Mouse (Mus musculus): ENCODE measurements around the gene Eno1.

Gene Eno1

DNA sequence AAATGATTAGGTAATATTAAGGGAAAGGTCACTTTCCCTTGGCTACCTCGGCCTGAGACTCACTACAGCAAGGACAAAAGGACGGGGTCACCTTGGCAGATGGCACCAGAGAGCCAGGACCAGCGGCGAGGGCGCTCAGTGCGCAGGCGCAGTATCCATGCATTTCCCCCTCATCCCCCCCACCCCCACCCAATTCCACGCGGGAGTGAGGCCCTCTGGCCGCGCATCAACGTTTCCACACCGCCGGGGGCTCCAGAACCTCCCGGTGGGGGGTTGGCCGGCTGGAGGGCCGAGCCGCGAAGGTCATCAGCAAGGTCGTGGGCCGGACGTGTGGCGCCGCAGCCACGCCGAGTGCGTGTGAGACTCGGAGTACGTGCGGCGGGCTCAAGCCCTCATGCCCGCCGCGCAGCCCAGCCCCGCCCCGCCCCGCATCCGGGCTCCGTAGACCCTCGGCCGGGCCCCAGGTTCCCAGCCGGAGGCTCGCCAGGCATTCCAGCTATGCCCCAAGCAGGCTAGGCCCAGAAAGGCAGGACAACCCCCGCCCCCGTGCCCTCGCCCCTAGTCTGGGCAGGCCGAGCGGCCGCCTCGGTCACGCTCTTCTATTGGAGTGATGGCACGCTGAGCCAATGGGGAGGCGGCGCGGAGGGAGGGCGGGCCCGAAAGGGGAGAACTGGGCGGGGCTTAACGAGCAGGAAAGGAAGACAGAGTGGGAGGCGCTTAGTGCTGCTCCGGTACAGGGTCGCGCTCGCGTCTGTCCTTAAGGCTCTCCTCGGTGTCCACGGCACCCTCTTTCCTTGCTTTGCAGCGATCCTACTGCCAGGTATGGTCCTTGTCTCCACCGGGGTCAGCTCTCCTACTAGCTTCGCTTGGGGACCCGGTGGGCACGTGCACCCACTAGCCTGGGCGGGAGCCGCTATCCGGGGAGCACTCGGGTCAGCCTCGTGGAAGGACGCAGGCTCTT lies at the start of gene Eno1:
Eno1 (plus strand) TSS at position 201 of the 961 bp plus-strand sequence.
- DNase-seq, result peak; percentile 95

DNA sequence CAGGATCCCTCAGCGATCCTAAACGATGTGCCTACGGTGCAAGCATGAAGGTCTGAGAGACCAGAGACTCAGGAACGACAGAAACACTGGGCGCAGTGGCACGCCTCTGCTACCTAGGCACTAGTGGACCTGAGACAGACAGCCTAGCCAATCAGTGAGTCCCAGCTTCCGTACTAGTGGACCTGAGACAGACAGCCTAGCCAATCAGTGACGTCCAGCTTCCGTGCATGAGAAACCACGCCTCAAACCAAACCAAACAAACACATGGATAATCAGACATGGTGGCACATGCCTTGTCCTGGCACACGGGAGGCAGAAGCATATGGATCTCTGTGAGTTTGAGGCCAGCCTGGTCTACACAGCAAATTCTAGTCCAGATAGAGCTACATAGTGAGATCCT lies 48.3 kb upstream of the Eno1 start:
- no peak for DNase-seq

DNA sequence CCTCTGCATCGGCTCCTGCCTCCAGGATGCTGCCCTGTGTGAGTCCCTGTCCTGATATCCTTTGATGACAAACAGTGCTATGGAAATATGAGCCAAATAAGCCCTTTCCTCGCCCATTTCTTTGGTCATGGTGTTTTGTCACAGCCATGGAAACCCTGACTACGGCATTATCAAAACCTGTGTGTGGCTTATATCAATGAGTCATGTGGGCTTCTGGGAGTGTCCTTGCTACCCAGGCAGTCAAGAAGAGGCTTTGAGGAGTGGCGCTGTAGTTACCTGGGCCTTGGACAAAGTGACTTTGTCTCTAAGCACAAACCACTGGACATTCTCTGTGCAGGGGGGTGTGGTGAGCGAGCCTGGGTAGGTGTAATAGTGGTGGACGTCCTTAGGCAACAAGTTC lies 44.3 kb upstream of the Eno1 start:
- DNase-seq, result no peak

DNA sequence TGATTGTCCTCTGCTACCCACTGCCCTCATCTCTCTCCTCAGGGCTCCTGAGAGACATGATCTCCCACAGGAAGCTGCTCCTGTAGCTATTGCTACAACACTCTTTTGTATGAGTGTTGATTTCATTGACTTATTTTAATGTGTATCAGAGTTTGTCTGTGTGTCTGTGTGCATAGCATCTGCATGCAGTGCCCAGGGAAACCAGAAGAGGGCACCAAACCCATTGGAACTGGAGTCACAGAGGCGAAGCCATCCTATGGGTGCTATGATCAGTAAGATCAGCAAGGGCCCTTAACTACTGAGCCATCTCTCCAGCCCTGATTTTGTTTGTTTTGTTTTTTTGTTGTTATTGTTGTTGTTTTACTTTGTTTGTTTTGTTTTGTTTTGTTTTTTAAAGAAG lies 42.6 kb upstream of the Eno1 start:
- no peak for DNase-seq

DNA sequence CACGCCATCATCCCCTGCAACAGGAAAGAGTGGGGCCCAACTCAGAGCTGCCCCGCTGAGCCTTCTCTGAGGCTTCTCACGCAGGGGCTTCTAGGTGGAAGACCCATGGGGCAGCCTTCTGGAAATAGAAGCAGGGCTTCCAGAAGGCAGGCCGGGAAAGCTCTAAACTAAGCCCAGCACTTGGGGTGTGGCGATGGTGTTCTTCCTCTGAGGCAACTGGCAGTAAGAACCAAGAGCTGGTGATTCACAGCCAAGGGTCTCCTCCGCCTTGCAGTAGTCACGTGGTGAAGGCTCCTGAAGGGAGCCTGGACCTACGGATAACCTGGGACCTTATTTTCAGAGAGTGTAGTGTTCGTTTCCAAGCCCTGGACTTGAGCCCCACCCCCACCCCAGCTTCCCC lies 38.3 kb upstream of the Eno1 start:
- no peak for DNase-seq

DNA sequence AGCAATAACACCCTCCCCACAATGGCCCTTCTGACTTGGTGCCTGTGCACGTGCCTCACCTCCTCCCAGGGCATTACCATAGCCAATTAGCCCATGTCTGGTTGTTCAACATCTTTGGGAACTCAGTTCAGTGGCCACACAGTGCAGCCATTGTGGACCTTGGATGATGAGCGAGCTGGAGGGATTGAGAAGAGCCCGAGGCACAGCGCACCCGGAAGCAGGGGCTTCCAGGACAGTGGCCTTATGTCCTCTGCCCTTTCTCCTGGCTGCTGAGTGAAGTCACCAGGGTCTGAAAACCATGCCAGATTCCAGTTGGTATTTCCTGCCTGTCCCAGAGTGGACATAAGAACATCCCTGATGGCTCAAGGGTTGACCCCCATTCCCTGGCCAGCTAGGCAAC lies 35.3 kb upstream of the Eno1 start, which contains the start of gene Car6:
Car6 (minus strand) TSS at position 101 of the 400 bp plus-strand sequence.
- DNase-seq, result no peak

DNA sequence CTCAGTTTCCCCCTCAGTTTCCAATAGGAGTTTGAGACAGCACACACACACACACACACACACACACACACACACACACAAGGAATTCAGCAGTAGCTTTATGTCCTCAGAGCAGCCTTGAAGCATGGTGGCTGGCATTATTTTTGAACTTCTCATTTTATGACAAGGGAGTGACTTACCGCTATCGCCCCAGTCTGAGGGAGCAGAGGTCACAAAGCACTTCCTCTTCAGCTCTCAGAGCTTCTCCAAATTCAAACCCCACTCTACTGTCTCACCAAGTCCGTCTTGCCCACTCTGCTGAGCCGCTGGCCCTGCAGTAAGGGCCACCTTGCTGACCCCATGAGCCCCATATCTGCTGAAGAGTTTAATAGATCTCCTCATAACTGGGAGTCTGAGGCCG lies 33.8 kb upstream of the Eno1 start:
- DNase-seq, result no peak

DNA sequence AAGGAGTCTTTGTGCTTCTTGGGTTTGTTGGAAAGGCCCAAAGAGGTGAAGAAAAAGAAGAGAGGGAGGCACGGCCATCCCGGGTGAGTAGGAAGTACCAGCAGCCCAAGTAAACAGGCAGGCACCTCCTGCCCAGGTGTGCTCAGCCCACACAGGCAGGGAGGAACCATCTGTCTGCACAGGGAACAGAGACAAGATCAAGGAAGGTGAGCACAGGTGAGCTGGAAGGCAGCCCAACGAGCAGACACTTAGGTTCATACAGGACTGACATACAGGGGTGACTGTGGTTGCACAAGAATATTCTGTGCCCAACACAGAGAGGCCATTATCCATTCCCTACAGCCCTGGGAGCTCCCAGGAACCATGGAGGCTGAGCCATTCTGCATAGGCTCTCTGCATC lies 31.6 kb upstream of the Eno1 start:
- DNase-seq, result no peak

DNA sequence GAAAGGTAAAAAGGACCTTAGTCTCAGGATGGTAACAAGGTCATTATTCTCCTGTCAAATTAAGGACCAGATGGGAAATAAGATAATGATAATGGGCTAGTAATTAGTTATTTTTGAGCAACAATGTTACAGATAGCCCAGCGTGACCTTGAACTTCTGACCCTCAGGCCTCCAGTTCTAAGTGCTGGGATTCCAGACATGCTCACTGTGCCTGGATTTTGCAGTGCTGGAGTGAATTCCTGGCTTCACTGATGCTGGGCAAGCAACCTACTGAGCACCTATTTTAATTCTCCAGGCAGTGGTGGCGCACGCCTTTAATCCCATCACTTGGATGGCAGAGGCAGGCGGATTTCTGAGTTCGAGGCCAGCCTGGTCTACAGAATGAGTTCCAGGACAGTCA lies 26.8 kb upstream of the Eno1 start:
- DNase-seq, result no peak

DNA sequence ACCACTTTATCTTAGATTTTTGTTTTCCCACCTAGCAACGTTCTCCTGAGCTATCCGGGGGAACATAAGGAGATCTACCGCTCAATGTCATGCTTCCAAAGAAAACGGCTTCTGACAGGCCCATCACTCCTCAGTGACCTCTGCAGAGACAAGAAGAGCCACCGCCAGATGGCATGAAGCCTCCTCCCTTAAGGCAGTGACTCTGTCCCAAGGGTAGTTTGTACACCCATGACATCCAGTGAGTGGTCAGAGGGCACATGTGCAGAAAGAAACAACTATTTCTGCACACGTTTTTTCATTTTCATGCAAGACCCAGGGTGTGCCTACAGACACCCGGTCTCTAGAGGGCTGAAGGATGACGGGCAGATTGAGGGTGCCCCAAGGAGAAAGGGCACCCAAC lies 26.2 kb upstream of the Eno1 start:
- DNase-seq, result no peak

DNA sequence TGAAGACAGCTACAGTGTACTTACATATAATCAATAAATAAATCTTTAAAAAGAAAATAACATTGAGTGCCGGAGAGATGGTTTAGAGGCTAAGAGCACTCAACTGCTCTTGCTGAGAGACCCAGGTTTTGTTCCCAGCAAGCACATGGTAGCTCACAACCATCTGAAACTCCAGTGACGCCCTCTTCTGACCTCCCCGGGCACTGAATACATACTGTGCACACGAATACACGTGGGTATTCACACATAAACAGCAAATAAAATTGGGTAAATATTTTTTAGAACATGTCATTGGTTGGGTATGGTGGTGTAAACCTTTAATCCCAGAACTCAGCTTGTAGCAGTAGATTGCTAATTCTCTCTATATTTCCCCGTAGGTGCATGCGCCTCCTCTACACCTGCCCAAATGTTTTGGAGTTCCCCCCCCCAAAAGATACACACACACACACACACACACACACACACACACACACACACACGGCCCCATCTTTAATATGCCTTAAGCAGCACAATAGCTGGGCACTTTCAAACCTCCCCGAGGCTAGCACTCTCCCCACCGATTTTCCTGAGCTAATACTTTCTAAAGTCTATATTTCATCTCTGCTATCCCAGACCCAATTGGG lies 24.5 kb upstream of the Eno1 start:
- DNase-seq, result no peak

DNA sequence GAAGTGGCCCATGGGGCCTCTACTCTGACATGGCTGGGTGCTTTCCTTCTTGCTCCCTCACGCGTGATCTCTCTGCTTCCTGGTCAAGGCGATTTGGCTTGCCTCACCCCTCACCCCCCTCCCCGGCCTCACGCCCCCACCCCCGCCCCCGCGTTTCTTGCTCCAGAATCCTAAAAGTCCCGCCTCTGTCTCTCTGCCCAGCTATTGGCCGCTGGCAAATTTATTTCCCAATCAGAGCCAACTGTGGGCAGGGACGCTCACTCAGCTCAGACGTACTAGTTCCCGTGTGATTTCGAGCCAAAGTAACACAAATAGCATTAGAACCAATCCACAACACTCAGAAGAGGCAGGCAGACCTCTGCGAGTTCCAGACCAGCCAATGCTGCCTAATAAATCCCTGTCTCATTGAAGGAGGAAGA lies 24.0 kb upstream of the Eno1 start:
- peak; percentile 62 for DNase-seq

DNA sequence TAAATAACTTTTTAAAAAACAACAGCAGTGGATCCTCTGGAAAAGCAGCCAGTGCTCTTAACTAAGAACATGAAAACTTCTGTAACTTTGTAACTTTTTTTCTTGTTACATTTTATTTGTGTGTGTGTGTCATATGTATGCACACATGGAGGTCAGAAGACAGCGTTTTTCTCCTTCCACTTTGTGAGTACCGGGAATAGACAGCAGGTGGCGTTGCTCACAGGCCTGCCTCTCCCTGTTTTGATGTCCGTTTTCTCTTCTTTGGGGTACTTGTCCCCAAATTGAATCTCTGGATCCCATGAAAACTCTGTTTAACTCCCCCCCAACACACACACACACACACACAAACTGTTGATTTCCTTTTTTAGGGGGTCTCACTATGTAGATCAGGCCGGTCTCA lies 22.6 kb upstream of the Eno1 start:
- no peak for DNase-seq

DNA sequence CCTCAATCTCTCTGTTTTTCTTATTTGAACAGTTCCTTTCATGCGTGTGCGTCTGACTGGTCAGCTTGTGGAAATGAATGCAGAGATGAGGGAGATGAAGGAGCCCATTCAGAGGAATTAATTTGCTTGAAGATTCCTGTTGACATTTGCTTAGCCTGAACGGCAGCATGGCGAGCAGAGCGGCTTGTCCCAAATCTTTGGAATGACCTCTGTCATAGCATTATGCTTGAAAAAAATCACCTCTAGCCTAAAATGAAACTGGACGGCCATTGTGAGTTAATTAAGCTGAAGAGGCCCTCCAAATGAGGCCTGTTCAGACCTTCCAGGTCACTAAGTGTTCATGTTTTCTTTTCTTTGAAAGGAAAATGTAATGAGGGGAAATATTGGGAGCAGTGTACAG lies 20.1 kb upstream of the Eno1 start:
- no peak for DNase-seq

DNA sequence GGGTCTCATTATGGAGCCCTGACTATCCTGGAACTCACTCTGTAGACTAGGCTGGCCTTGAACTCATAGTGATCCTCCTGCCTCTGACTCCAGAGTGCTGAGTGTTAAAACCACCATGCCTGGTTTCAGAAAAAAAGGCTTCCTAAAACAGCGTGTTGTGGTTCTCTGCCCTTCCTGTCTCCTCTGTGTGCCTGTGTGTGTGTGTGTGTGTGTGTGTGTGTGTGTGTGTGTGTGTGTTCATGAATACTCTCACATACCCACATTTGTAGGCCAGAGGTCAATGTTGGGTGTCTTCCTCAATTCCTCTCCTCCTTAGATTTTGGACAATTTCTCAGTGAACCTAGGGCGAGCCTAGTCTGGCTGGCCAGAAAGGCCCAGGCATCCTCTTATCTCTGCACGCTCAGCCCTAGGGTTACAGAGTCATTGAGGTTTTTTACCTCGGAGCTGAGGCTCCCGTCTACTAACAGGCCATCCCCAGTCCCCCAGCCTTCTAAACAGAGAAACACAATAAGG lies 19.4 kb upstream of the Eno1 start:
- no peak for DNase-seq

DNA sequence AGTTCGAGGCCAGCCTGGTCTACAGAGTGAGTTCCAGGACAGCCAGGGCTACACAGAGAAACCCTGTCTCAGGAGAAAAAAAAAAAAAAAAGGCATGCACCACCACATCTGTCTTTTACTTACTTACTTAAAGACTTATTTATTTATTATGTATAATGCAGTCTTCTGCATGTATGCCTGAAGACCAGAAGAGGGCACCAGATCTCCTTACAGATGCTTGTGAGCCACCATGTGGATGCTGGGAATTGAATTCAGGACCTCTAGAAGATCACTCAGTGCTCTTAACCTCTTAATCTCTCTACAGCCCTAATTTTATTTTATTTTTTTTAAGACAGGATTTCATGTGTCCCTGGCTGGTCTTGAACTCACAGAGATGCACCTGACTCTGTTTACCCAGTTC lies 18.6 kb upstream of the Eno1 start:
- DNase-seq, result no peak

DNA sequence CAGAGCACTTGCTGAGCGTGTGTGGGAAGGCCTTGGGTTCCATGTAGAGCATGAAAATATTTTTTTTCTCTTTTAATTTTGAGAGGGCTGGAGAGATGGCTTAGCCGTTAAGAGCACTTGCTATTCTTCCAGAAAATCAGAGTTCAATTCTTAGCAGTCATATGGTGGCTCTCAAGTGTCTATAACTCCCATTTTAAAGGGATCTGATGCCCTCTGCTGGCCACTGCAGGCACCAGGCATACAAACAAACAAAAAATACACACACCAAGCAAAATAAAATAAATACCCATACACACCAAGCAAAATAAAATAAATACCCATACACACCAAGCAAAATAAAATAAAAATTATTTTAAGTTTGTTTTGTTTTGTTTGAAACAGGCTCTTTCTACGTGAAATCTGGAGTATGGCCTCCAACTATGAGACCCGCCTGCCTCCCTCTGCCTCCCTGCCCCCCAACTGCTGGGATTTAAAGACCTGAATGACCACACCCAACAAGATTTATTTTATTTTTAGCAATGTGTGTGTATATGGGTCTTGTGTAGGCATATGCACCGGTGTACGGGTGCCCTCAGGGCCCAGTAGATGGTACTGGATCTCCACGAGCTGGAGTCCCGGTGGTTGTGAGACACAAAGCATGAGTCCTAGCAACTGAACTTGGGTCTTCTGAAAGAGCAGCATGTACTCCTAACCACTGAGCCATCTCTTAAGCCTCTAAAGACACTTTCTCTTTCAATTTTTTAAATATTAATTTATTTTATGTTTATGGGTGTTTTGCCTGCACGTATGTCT lies 16.8 kb upstream of the Eno1 start:
- no peak for DNase-seq

DNA sequence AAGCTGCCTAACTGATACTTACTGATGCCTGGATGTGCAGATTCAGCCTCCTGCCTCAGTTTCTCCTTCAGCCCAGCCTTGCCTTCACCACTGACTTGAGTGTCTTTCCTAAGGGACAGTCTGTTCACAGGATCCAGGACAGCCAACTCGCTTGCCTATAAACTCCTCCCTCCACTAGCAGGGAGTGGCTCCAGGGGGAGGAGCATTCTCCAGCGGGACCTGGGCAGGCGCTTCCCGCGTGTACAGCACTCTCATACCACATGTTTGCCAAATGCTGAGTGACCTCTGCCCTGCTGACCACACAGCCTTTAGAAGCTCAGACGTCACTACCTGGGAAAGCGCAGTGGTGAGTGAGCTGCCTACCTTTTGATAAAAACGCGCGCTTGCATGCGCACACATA lies 15.9 kb upstream of the Eno1 start:
- no peak for DNase-seq

DNA sequence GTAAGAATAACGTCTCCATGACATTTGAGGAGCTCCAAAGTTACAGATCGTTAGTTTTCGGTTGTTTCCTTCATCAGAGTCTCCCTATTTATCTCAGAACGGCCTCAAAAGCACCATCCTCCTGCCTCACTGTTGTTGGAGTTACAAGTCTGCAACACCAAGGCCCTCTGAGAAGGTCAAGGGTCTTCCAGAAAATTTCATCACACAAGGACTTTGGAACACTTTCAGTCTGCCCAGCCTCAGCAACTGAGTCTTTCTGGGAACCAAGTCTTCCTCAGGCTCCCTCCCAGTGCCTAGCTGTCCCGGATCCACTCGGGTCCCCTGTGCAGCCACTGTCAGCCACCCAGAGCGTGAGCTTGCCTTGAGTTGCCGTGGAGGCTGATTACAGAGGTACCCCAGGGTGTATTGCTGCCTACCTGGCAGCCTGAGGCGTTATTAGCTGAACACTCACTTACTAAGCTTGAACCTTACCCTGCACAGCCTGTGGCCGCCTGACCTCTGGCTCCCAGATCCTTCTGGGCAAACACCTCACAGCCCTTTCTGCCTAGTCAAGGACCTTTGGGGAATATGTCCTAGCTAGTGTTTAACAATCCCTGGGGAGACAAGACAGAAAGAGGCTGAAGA lies 15.4 kb upstream of the Eno1 start:
- no peak for DNase-seq

DNA sequence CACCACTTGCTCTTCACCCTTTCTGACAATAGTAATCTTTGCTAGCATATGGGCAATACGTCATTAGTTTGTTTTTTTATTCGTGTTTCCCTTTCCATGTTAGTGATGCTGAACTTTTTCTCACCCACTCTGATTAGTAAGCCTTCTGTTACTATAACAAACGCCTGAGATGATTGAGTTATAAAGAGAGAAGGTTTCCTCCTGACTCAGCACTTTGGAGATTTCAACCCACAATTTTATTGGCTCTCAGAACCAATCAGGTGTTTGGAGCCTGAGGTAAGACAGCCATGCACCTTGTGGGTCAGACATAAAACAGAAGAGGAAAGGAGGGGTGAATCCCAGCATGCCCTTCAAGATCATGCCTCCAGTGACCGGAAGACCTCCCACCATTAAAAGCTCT lies 12.7 kb upstream of the Eno1 start:
- DNase-seq, result no peak

DNA sequence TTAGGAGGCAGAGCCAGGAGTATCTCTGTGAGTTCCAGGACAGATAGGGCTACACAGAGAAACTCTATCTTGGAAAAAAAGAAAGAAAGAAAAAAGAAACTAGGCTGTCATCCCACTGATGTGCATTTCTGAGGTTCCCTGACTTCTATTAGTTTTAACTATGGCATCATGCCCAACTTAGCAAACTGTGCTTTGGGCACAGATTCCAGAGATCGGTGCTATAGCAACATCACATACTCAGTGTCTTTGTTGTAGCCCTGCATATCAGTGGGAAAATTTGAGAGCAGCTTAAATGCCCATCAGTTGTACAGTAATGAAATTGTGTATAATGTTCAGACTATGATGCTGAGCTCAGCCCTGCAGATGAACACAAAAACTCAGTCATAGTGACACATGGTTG lies 10.8 kb upstream of the Eno1 start:
- DNase-seq, result no peak

DNA sequence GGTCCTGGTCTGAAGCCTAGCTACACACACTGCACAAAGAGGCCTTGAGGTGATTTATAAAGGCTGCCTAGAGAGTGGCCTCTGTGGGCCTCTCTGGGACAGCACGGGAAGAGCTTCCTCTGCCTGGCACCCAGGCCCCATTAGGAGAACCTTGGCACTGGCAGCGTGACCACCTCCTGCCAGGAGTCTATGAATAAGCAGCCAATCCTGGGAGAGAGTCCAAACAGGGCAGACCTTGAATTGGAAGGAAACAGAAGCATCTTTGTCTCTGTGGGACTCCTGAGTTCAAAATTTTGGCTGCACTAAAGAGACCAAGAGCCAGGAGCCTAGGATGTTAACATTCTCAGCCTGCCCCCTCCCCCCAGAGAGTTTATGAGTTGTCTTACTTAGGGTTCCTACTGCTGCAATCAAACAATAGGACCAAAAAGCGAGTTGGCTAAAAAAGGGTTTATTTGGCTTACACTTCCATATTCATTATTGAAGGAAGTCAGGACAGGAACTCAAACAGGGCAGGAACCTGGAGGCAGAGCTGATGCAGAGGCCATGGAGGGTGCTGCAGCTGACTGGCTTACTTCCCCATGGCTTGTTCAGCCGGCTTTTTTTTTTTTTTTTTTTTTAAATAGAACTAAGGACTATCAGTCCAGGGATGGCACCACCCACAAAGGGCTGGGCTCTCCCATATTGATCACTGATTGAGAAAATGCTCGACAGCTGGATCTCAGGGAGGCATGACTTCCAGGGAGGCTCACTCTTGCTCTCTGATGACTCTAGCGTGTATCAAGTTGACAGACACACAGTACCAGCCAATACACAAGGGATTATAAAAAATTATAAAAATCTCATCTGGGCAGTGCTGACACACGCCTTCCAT lies 9.5 kb upstream of the Eno1 start:
- peak; percentile 85 for DNase-seq
